Mouse (Mus musculus) liver, embryonic 14.5 days (tissue): ENCODE data around the gene Tmem242. TPM values are rescaled to one million over a fixed set of nuclear protein-coding genes. Genes with fewer than 3 reads are reported as not detected.

Experiments used
- ATAC-seq: fragments of 200-750 bp; cut with Nextera tagmentation; 2 replicates; pipeline ENCODE4 v1.8.0; 2017; ENCODE audit warnings: moderate number of reproducible peaks, mild to moderate bottlenecking, moderate library complexity; ENCODE audit not compliant: insufficient read depth
- DNase-seq, 3 experiments: peaks; one replicate each; pipeline ENCODE4 v3.0.0-alpha.2; 2012 to 2013; ENCODE audit warnings: low read depth in 3 of 3, low spot score in 3 of 3
- H3K27ac ChIP-seq: fragments of 300-500 bp; sonication (generic); 2 replicates; pipeline ENCODE4 v1.5.1; 2014; ENCODE audit warnings: moderate library complexity, mild to moderate bottlenecking, control low read depth, inconsistent platforms
- H3K27me3 ChIP-seq: fragments of 300-500 bp; sonication (generic); 2 replicates; pipeline ENCODE4 v1.6.1; 2014; ENCODE audit warnings: mild to moderate bottlenecking, low read length, moderate library complexity; ENCODE audit not compliant: control insufficient read depth, insufficient read depth
- H3K36me3 ChIP-seq: fragments of 300-500 bp; sonication (generic); replicated peaks from 2 replicates; pipeline ENCODE4 v1.6.1; 2014; ENCODE audit warnings: low read depth; ENCODE audit not compliant: control insufficient read depth, insufficient read depth
- H3K4me1 ChIP-seq, 2 experiments: fragments of 200-500 bp in 1 of 2; fragments of 300-500 bp in 1 of 2; sonication (generic) in 1 of 2; replicated peaks; 2 replicates each; pipeline ENCODE4 v1.6.1; 2012 to 2014; ENCODE audit warnings: antibody characterized with exemption in 1 of 2, inconsistent platforms in 1 of 2, low read length in 1 of 2; ENCODE audit not compliant: control insufficient read depth in 2 of 2, insufficient read depth in 2 of 2
- H3K4me2 ChIP-seq: fragments of 300-500 bp; sonication (generic); 2 replicates; pipeline ENCODE4 v1.6.1; 2014; ENCODE audit warnings: low read depth, mild to moderate bottlenecking, control low read depth, moderate library complexity
- H3K4me3 ChIP-seq, 2 experiments: fragments of 200-500 bp in 1 of 2; fragments of 300-500 bp in 1 of 2; sonication (generic) in 1 of 2; 2 replicates each; pipeline ENCODE4 v1.5.1; 2012 to 2014; ENCODE audit warnings: low read depth in 2 of 2, low read length in 2 of 2, mild to moderate bottlenecking in 2 of 2, control low read depth in 1 of 2, inconsistent platforms in 1 of 2, moderate library complexity in 1 of 2; ENCODE audit not compliant: insufficient read depth in 1 of 2
- H3K9ac ChIP-seq: fragments of 300-500 bp; sonication (generic); replicated peaks from 2 replicates; pipeline ENCODE4 v1.6.1; 2014; ENCODE audit warnings: mild to moderate bottlenecking, control low read depth, moderate library complexity
- H3K9me3 ChIP-seq: fragments of 300-500 bp; sonication (generic); 2 replicates; pipeline ENCODE4 v1.6.1; 2016; ENCODE audit warnings: low read length, mixed read lengths; ENCODE audit not compliant: control insufficient read depth
- CTCF ChIP-seq: IDR thresholded peaks from 2 replicates; pipeline ENCODE4 v1.5.1; 2016; ENCODE audit warnings: antibody characterized with exemption, low read depth, control low read depth
- EP300 ChIP-seq: IDR thresholded peaks from 2 replicates; pipeline ENCODE4 v1.6.1; 2016; ENCODE audit warnings: antibody characterized with exemption, low read depth
- WGBS: fragments of 180-500 bp; shearing (Covaris S2); extraction: QIAGEN DNeasy Blood & Tissue Kit; methylation state at CpG from one replicate; pipeline ENCODE4 v1.1.7; 2014; ENCODE audit not compliant: insufficient replicate concordance; 5-methylcytosine and 5-hydroxymethylcytosine counted together
- polyA plus RNA-seq, 2 experiments: library from polyadenylated mRNA; depleted of rRNA in 1 of 2; stranded (reverse) in 1 of 2; unstranded in 1 of 2; fragments of >200 nt; fragmentation: Nextera tagmentation in 1 of 2; extraction: Ambion mirVana in 1 of 2; gene quantifications; 2 replicates each; pipeline versions ENCODE4 v1.2.1 to v1.2.3; 2012 to 2014

The Tmem242 gene
- polyA plus RNA-seq, 2 experiments = 10.5 to 42.5 TPM

- Histone ChIP-seq H3K4me1 (peaks cover 0 to 3% of the 10 kb centered on the region in 2 experiments; a peak in 2 of 4 replicates), H3K4me3 (no peak overlapping the region), H3K27ac (no peak overlapping the region), H3K27me3 (no peaks in the 10 kb centered on the region), H3K36me3 (no peaks in the 10 kb centered on the region; the same call in 1 of the 2 replicates), H3K9ac (no peak overlapping the region), H3K9me3 (no peaks in the 10 kb centered on the region), H3K4me2 (no peak overlapping the region)
- no peak for TF ChIP-seq EP300
- no peak for TF ChIP-seq CTCF
- WGBS = 72% methylated on average over 9 of the region's 9 CpGs
- no peak for ATAC-seq
- DNase-seq = no peak
These were observed 21.0 kb downstream of the Tmem242 start for GRCm38 (mm10) chr17:5419056-5419455.

GRCm38 (mm10) chr17:5418545-5418944 is 21.5 kb downstream of the Tmem242 start, which contains the start of gene Ldhal6b:
Ldhal6b (minus strand) TSS chr17:5418767.
- Histone ChIP-seq H3K27ac (no peak within 1 kb of the TSS), H3K9me3 (no peaks in the 10 kb centered on the region), H3K27me3 (no peaks in the 10 kb centered on the region), H3K4me1 (peaks cover 0 to 6% of the 10 kb centered on the region in 2 experiments; a peak in 2 of 4 replicates), H3K36me3 (no peaks in the 10 kb centered on the region; the same call in 1 of the 2 replicates), H3K9ac (no peak within 1 kb of the TSS), H3K4me2 (no peak within 1 kb of the TSS), H3K4me3 (no peak within 1 kb of the TSS)
- DNase-seq (no peak), ATAC-seq (no peak)
- TF ChIP-seq EP300 (no peak), CTCF (no peak)
- WGBS = 93% methylated on average over 11 of the region's 11 CpGs

GRCm38 (mm10) chr17:5416518-5416917 is 23.5 kb downstream of the Tmem242 start:
- 74% methylated on average over 3 of the region's 3 CpGs for WGBS
- H3K4me3 ChIP-seq = no peak overlapping the region
- no peak for DNase-seq

GRCm38 (mm10) chr17:5414041-5414440 is 26.0 kb downstream of the Tmem242 start:
- H3K27ac ChIP-seq = no peak overlapping the region
- no peak for ATAC-seq
- WGBS = 69% methylated on average over 3 of the region's 3 CpGs

More at GRCm38 (mm10) chr17:5416518-5416917, 23.5 kb downstream of the Tmem242 start:
- H3K9ac ChIP-seq = no peak overlapping the region
- no peaks in the 10 kb centered on the region for H3K27me3 ChIP-seq
- H3K27ac ChIP-seq = no peak overlapping the region
- H3K36me3 ChIP-seq = no peaks in the 10 kb centered on the region; the same call in 1 of the 2 replicates
- no peak for ATAC-seq
- peaks cover 0 to 9% of the 10 kb centered on the region in 2 experiments; a peak in 2 of 4 replicates for H3K4me1 ChIP-seq
- H3K9me3 ChIP-seq = no peaks in the 10 kb centered on the region
- TF ChIP-seq CTCF (no peak), EP300 (no peak)
- no peak overlapping the region for H3K4me2 ChIP-seq

GRCm38 (mm10) chr17:5413350-5413749 is 26.7 kb downstream of the Tmem242 start:
- Histone ChIP-seq H3K9ac (no peak overlapping the region), H3K27ac (no peak overlapping the region), H3K4me2 (no peak overlapping the region), H3K4me1 (peaks cover 0 to 9% of the 10 kb centered on the region in 2 experiments; a peak in 2 of 4 replicates), H3K4me3 (no peak overlapping the region), H3K36me3 (no peaks in the 10 kb centered on the region), H3K9me3 (no peaks in the 10 kb centered on the region), H3K27me3 (no peaks in the 10 kb centered on the region)
- DNase-seq (peak in 1 of 3 experiments; percentile 7), ATAC-seq (peak; percentile 59; the same call in 1 of the 2 replicates)
- no peak for TF ChIP-seq EP300
- TF ChIP-seq CTCF = no peak
- 78% methylated on average over 13 of the region's 13 CpGs for WGBS

More at GRCm38 (mm10) chr17:5414041-5414440, 26.0 kb downstream of the Tmem242 start:
- no peak overlapping the region for H3K4me3 ChIP-seq
- no peaks in the 10 kb centered on the region for H3K9me3 ChIP-seq
- H3K4me1 ChIP-seq = peaks cover 0 to 9% of the 10 kb centered on the region in 2 experiments; a peak in 2 of 4 replicates
- no peak for DNase-seq
- H3K36me3 ChIP-seq = no peaks in the 10 kb centered on the region; the same call in 1 of the 2 replicates
- H3K9ac ChIP-seq = no peak overlapping the region
- H3K4me2 ChIP-seq = 0 out of 2 replicates have a peak overlapping the region, but pooled peaks have one; percentile 3
- no peak for TF ChIP-seq CTCF
- no peak for TF ChIP-seq EP300
- H3K27me3 ChIP-seq = no peaks in the 10 kb centered on the region
